Mouse (Mus musculus) heart, embryonic 11.5 days (tissue): Measurements from ENCODE around the gene Olfr625-ps1. TPM values are rescaled to one million over a fixed set of nuclear protein-coding genes. Genes with fewer than 3 reads are reported as not detected.

Source experiments
- ATAC-seq: fragments of 200-750 bp; cut with Nextera tagmentation; replicated peaks from 2 replicates; pipeline ENCODE4 v1.8.0; 2017; ENCODE audit warnings: moderate library complexity; ENCODE audit not compliant: insufficient number of reproducible peaks, low FRiP score, low TSS enrichment
- H3K27ac ChIP-seq: fragments of 300-500 bp; sonication (generic); 2 replicates; pipeline ENCODE4 v1.5.1; 2014; ENCODE audit warnings: mild to moderate bottlenecking, low read depth, low read length
- H3K27me3 ChIP-seq: fragments of 300-500 bp; sonication (generic); 2 replicates; pipeline ENCODE4 v1.6.1; 2014; ENCODE audit warnings: mild to moderate bottlenecking, low read length, mixed read lengths; ENCODE audit not compliant: control insufficient read depth, insufficient read depth
- H3K36me3 ChIP-seq: fragments of 300-500 bp; sonication (generic); 2 replicates; pipeline ENCODE4 v1.6.1; 2014; ENCODE audit warnings: mild to moderate bottlenecking, low read length, moderate library complexity, mixed read lengths; ENCODE audit not compliant: control insufficient read depth, insufficient read depth
- H3K4me1 ChIP-seq: fragments of 300-500 bp; sonication (generic); 2 replicates; pipeline ENCODE4 v1.6.1; 2014; ENCODE audit warnings: low read length; ENCODE audit not compliant: control insufficient read depth, insufficient read depth
- H3K4me2 ChIP-seq: fragments of 300-500 bp; sonication (generic); 2 replicates; pipeline ENCODE4 v1.6.1; 2014; ENCODE audit warnings: mild to moderate bottlenecking, moderate library complexity
- H3K4me3 ChIP-seq: fragments of 300-500 bp; sonication (generic); 2 replicates; pipeline ENCODE4 v1.5.1; 2014; ENCODE audit warnings: low read depth, low read length
- H3K9ac ChIP-seq: fragments of 300-500 bp; sonication (generic); 2 replicates; pipeline ENCODE4 v1.6.1; 2014; ENCODE audit warnings: mild to moderate bottlenecking, low read depth, low read length, moderate library complexity
- H3K9me3 ChIP-seq: fragments of 300-500 bp; sonication (generic); replicated peaks from 2 replicates; pipeline ENCODE4 v1.6.1; 2016; ENCODE audit warnings: low read length; ENCODE audit not compliant: control insufficient read depth
- WGBS: fragments of 180-500 bp; shearing (Covaris S2); extraction: QIAGEN DNeasy Blood & Tissue Kit; methylation state at CpG from one replicate; pipeline ENCODE4 v1.1.7; 2014; ENCODE audit not compliant: insufficient replicate concordance; 5-methylcytosine and 5-hydroxymethylcytosine counted together
- polyA plus RNA-seq: library from polyadenylated mRNA; unstranded; fragments of >200 nt; fragmentation: Nextera tagmentation; extraction: Ambion mirVana; gene quantifications from 2 replicates; pipeline ENCODE4 v1.2.1, GENCODE M21; 2014

The Olfr625-ps1 gene
- polyA plus RNA-seq = not detected in 2 replicates

GRCm38 (mm10) chr7:103682420-103682819, at the start of gene Olfr625-ps1:
Olfr625-ps1 (plus strand) TSS chr7:103682720.
- Histone ChIP-seq H3K27me3 (no peaks in the 10 kb centered on the region), H3K4me1 (no peaks in the 10 kb centered on the region), H3K4me3 (no peak within 1 kb of the TSS), H3K4me2 (no peak within 1 kb of the TSS), H3K9me3 (no peaks in the 10 kb centered on the region), H3K36me3 (no peaks in the 10 kb centered on the region), H3K9ac (no peak within 1 kb of the TSS), H3K27ac (no peak within 1 kb of the TSS)
- ATAC-seq = no peak

DNA sequence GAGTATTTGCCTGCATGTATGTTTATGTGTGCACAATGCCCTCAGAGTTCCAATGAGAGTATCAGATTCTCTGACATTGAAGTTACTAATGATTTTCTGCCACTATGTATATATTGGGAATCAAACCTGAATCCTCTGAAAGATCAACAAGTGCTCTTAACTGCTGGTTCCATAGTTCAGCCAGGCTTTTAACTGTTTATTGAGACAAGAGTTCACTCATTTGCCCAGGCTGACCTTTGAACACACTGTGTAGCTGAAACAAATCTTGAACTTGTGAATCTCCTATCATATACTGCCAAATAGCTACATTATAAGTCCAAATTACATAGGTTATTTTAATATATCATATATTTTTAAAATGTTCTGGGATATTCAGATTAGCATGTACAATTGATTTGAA, 45.7 kb upstream of the Olfr625-ps1 start:
- Histone ChIP-seq H3K9me3 (no peaks in the 10 kb centered on the region), H3K27ac (no peak overlapping the region), H3K4me2 (no peak overlapping the region), H3K9ac (no peak overlapping the region), H3K4me3 (no peak overlapping the region), H3K4me1 (no peaks in the 10 kb centered on the region), H3K36me3 (no peaks in the 10 kb centered on the region), H3K27me3 (no peaks in the 10 kb centered on the region)
- no peak for ATAC-seq

DNA sequence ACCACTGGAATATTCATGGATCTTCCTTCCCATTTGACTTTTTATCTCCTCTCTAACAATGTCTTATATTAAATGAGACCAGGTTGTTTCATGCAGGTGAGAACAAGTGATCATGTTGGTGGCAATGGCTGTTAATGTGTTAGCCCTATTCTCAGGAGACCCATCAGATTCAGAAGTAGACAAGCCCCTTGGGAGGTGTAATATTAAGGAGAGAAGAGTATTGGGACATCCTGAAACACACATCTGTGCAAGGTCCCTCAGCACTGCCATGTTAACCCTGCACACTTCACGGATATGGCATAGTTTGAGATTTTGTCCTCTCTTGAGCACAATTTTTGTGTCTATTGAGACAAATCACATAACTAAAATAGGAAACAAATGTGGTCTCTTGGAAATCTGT, 39.9 kb upstream of the Olfr625-ps1 start, which contains the start of gene Olfr622:
TSS of gene Olfr622 (minus strand) at position 101 of the 400 bp plus-strand sequence.
- Histone ChIP-seq H3K36me3 (no peaks in the 10 kb centered on the region), H3K27ac (no peak within 1 kb of the TSS)
- ATAC-seq = no peak

GRCm38 (mm10) chr7:103644070-103644469, 38.5 kb upstream of the Olfr625-ps1 start:
- Histone ChIP-seq H3K27me3 (no peaks in the 10 kb centered on the region), H3K27ac (no peak overlapping the region), H3K4me1 (no peaks in the 10 kb centered on the region), H3K36me3 (no peaks in the 10 kb centered on the region), H3K9ac (no peak overlapping the region), H3K4me3 (no peak overlapping the region), H3K4me2 (no peak overlapping the region), H3K9me3 (no peaks in the 10 kb centered on the region)
- 79% methylated on average over 4 of the region's 4 CpGs for WGBS
- ATAC-seq = no peak

More for the DNA sequence above, 39.9 kb upstream of the Olfr625-ps1 start, which contains the start of gene Olfr622:
- Histone ChIP-seq H3K4me3 (no peak within 1 kb of the TSS), H3K4me1 (no peaks in the 10 kb centered on the region), H3K9ac (no peak within 1 kb of the TSS), H3K27me3 (no peaks in the 10 kb centered on the region), H3K9me3 (no peaks in the 10 kb centered on the region), H3K4me2 (no peak within 1 kb of the TSS)
- WGBS = 78% methylated on average over 1 of the region's 1 CpGs

DNA sequence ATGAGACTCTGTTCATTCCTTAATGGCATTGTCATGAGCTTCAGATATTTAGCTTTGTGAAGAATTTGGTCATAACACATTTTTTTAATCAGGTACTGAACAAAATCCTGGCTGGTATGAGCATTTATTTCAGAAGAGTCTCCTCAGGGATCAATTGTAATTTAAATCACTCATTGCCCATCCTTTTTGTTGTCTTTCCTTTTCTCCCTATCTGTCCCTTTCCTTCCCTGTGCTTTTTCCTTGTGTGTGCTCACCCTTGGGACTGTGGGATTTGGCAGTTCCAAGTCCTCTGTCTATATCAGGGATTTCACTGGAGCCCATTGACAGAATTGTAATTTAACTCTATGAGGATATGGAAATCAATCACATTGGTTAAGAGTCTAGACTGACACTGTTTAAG, 18.9 kb upstream of the Olfr625-ps1 start, which contains the start of gene Olfr623:
TSS of gene Olfr623 (minus strand) at position 101 of the 400 bp plus-strand sequence.
- no peak within 1 kb of the TSS for H3K4me2 ChIP-seq
- no peaks in the 10 kb centered on the region for H3K9me3 ChIP-seq
- no peak for ATAC-seq
- H3K27me3 ChIP-seq = no peaks in the 10 kb centered on the region
- no peaks in the 10 kb centered on the region for H3K36me3 ChIP-seq
- no peak within 1 kb of the TSS for H3K9ac ChIP-seq
- H3K4me3 ChIP-seq = no peak within 1 kb of the TSS
- H3K4me1 ChIP-seq = no peaks in the 10 kb centered on the region
- H3K27ac ChIP-seq = no peak within 1 kb of the TSS

DNA sequence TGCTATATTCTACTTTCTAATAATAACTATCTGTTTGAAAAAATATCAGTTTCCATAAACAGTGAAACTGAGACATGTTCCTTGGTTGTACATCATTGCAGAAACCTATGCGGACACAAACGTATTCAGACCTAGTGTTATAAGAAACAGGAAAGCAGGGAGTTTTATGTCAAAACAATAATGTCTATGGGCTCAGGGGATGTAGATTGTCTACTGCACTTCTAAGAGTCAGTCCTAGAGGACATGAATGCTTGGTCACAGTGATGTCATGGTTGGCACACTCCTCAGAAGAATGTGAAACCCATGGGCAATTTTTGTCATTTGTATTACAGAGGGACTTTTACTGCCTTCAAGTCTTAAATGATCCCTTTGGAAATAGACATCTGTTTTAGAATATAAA, 11.4 kb upstream of the Olfr625-ps1 start, which contains the start of gene Olfr624:
TSS of gene Olfr624 (minus strand) at position 101 of the 400 bp plus-strand sequence.
- Histone ChIP-seq H3K4me3 (no peak within 1 kb of the TSS), H3K4me1 (no peaks in the 10 kb centered on the region), H3K9me3 (no peaks in the 10 kb centered on the region), H3K4me2 (no peak within 1 kb of the TSS), H3K9ac (no peak within 1 kb of the TSS), H3K27me3 (no peaks in the 10 kb centered on the region), H3K27ac (no peak within 1 kb of the TSS), H3K36me3 (no peaks in the 10 kb centered on the region)
- no peak for ATAC-seq
- 79% methylated on average over 2 of the region's 2 CpGs for WGBS

DNA sequence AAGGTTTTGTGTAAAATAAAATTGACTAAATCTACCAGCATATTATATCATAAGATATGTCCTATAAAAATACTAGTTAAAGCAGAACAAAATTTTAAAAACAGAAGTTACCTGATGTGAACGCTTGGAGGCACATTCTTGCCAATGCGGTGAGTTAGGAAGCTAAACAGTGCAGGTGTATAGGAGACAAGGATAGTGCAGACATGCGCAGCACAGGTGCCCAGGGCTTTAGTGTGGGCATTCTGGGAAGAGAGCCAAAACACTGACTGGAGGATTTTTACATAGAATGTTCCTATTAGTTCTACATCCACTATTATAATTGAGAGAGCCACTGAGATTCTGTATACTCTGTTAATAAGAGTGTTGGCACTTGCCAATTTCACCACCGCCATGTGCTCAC, 16.9 kb downstream of the Olfr625-ps1 start:
- Histone ChIP-seq H3K27ac (no peak overlapping the region), H3K27me3 (no peaks in the 10 kb centered on the region), H3K36me3 (no peaks in the 10 kb centered on the region), H3K9ac (no peak overlapping the region), H3K4me2 (no peak overlapping the region), H3K9me3 (no peaks in the 10 kb centered on the region), H3K4me1 (no peaks in the 10 kb centered on the region), H3K4me3 (no peak overlapping the region)
- WGBS = 83% methylated on average over 4 of the region's 4 CpGs
- ATAC-seq = no peak

GRCm38 (mm10) chr7:103712024-103712423, 29.5 kb downstream of the Olfr625-ps1 start:
- H3K36me3 ChIP-seq = no peaks in the 10 kb centered on the region
- no peaks in the 10 kb centered on the region for H3K4me1 ChIP-seq
- no peak overlapping the region for H3K4me2 ChIP-seq
- H3K4me3 ChIP-seq = no peak overlapping the region
- ATAC-seq = no peak
- H3K9ac ChIP-seq = no peak overlapping the region
- 28% methylated on average over 2 of the region's 2 CpGs for WGBS
- H3K27me3 ChIP-seq = no peaks in the 10 kb centered on the region
- H3K27ac ChIP-seq = no peak overlapping the region
- H3K9me3 ChIP-seq = no peaks in the 10 kb centered on the region

DNA sequence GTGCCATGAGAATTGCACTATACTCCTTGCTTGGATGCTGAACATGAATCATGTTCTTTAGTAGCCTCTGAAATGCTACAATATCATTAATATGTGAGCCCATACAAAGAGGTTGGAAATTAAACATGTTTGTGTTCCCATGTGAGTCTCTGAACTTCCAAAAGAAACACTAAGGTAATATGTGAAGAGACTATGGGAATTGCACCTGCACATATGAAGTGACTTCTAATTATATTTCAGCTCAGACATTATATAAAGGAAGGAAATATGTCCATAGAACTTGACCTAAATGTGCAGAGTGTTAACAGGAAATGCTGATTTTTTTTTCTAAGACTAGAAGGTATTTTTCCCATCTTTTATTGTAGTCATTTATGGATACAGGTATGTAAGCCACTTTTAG, 31.9 kb downstream of the Olfr625-ps1 start, which contains the start of gene Olfr243:
TSS of gene Olfr243 (plus strand) at position 301 of the 400 bp plus-strand sequence.
- Histone ChIP-seq H3K36me3 (no peaks in the 10 kb centered on the region), H3K27ac (no peak within 1 kb of the TSS), H3K9ac (no peak within 1 kb of the TSS), H3K4me3 (no peak within 1 kb of the TSS), H3K4me1 (no peaks in the 10 kb centered on the region), H3K4me2 (no peak within 1 kb of the TSS), H3K9me3 (no peaks in the 10 kb centered on the region), H3K27me3 (no peaks in the 10 kb centered on the region)
- ATAC-seq = no peak
